Mouse (Mus musculus) E14TG2a.4 (cell line): ENCODE results near the gene Plppr2.

Experiments used
- CTCF ChIP-seq: conservative IDR thresholded peaks from 2 replicates; pipeline ENCODE4 v1.5.1; 2014; ENCODE audit warnings: low read length
- POU5F1 ChIP-seq: IDR thresholded peaks from 2 replicates; pipeline ENCODE4 v1.6.1; 2014; ENCODE audit warnings: low read length, borderline replicate concordance

- TF ChIP-seq CTCF: no peak
- TF ChIP-seq POU5F1: no peak
Measured at GRCm38 (mm10) chr9:21968883-21969282, 32.0 kb downstream of the Plppr2 start.
